Mouse (Mus musculus) kidney, adult 9 months (tissue): Measurements from ENCODE around the gene Eml6.

Experiments used
- DNase-seq: peaks from one replicate; pipeline ENCODE4 v3.0.0; 2022

Eml6 gene

DNA sequence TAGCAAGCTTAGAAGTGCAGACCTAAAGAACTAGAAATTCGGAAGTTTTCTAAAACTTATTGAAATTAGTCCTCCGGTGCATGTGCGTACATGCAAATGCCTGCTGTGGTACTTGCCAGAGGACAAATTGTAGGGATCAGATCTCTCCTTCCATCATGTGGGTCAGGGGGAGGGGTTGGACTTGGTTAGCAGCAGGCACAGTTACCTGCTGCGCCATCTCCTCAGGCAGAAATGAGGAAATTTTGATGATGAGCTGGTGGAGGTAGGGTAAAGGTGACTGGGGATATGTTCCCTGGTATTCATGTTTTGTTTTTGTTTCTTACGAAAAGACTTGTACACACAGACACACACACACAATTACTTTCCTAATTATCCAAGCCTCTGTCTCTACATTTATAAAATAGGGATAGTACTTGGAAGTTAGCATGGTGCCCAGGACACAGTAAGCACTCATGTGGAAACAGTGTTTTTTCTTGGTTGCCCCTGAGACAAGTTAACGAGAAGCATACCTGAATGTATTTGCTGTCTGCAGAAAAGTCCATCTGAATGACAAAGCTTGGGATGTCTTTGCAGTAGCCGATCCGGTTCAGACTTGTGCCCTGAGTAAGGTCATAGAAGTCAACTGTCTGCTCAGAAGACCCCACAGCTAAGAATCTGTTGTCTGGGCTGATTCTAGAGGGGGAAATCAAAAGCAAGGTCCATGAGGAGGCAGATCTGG is 276.9 kb downstream of the Eml6 start:
- no peak for DNase-seq

DNA sequence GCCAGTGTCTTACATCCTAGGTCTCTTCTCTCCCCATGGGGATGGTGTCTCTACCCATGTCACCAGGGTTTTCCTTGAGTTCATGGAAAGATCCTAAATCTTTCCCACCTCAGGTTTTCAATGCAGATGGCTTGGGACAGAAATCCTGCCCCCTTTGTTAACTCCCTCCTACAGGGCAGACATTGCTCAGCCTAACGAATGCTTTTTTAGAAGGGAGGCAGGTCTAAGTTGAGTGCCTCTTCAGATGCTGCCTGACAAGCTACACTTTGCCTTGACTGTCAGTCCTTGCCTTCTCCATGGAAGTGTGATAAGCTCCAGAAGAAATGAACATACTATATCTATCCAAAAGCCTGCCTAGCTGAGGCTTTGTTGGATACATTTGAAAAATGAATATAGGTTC is 278.0 kb downstream of the Eml6 start:
- no peak for DNase-seq

DNA sequence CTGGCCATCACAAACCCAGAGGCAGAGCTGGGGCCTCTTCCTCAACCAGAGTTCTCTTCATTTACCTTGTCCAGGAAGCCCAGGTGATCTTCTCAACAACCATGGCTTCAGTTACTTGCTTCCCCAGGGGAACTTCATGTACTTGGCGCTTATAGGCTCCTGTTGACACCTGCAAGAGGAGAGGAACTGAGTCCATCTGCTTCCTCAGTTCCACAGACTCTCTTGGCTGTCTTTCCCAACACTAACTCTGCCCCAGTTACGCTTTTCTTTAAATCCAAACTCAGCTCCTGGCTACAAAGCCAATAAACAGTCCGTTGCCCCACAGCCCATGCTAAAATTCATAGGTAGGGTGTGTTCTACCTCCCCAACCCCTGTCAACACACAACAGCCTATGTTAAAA is 278.5 kb downstream of the Eml6 start:
- DNase-seq = no peak

DNA sequence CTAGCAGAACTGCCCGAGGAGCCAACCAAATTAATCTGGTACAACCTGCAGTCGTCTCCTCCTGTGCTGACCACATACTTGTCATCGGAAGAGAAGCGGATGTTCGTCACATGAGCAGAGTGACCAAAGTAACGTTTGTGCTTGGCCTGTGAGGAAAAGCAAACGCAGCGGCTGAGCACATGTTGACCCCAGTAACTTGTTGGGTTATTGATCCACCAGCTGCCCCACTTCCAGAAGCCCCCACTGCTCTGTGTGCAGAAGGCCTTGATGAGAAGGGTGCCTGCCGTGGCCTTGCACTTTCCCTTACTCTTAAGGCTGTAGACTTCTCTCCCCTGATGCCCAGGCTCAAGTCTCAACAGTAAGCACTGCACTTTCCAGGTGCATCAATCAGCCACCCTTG is 279.6 kb downstream of the Eml6 start:
- no peak for DNase-seq

DNA sequence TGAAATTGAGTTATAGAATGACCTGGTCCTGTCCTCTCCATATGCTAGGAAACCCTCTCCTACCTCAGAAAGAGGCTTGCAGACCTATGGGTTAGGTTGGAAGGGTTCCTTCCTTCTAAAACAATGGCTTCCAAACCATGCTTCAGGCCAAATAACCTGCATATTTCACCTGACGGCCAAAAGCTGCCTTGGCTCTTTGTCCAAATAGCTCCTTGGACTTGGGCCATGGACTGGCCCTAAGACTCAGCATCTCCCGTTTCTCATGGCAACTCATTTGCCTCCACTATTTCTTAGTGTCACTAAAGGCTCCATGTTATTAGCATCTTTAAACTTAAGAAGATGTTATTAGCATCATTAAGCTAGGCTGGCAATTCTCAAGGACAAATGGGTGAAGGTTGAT is 280.3 kb downstream of the Eml6 start:
- DNase-seq = no peak

DNA sequence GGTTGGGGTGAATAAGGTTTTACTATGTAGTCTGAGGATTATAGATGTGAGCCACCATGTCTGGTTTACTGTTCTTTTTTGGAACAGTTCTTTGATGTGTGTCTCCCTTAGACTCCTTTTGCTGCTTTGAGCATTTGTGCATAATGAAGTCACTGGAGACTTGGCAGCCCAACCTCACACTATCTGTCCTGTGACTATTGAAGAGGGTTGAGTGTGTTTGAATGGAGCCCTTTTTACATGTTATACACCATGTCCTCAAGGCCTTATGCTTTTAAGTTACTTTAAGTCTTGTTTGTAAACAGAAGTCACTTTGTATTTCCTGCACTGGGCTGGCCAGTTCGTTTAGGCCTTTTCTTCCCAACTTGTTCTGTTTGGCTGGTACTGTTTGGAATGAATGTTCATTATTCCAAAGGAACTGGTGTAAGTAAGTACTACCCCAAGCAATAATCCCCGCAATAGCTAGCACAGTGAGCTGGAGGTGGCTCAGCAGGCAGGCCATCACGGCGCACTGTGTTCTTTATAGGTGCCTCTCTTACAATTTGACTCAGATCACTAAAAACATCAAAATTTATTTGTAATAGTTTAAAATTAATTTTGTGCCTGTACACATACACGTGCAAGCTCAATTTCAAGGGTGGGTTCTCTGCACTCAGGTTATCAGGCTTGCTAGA is 280.9 kb downstream of the Eml6 start:
- no peak for DNase-seq

DNA sequence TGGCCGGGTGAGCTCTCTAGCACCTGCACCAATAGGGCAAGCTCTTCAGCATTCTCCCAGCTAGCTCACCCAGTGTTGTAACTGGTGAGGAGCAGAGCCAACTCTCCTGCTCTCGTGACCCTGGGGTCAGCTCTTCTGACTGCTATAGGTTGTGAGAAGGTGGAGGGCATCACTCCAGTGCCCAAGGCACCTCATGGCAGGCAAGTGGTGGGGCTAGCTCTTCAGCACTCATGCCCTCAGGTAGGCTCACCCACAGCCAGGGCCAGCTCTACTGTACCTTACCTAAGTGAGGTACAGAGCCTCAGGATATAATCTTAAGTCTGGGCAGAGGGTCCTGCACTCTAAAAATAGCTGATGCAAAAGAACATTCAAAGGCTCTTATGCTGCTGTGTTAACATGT is 286.1 kb downstream of the Eml6 start:
- DNase-seq = no peak

DNA sequence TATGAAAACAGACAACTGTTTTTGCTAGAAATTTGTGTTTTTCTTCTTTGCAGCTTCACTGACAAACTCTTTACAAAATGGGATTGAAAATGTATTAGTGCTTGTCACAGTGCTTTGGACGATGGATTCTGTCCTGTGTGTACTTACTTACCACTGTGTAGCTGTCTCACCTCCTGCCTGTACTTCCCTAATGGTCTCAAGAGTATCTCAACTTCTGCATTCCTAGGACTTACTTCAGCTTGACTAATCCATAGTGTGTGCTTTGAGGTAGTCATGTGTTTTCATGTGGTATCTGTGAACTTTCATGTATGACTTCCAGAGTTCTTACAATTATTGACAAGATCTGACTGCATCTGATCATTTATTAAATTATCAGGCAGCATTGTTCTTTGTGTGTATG is 297.9 kb downstream of the Eml6 start:
- DNase-seq = no peak

DNA sequence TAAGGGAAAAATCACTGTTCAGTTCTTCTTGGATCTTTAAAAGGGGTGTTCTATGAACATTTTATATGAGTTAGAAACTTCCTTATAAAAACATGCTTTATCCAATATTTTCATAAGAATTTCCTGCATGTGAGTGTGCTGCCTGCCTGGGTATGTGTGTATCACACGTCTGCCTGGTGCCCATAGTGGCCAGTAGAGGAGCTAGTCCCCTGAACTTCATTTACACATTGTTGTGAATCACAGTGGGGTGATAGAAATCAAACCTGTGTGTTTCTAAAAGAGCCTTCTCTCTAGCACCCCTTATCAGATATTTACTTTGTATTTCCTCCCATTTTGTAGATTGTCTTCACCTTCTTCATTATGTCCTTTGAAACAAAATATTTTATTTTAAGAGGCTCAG is 300.2 kb downstream of the Eml6 start:
- no peak for DNase-seq

DNA sequence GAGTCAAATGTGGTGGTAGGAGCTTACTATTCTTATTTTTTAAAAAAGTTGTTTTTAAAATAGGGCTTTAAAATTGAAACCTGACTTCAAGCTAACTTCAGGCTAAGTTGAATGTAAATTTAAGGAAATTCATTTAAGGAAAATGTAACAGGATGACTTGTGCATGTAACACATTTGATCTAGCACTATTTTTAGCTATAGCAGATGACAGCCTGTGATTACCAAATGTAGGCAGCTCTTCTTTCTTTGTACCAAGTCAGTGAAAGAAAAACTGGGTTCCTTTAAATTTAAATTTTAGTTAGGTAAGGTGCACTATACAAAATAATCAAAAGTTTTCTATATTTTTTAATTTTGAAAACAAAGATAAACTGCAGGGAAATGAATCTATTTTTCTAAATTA is 300.7 kb downstream of the Eml6 start:
- DNase-seq = no peak

DNA sequence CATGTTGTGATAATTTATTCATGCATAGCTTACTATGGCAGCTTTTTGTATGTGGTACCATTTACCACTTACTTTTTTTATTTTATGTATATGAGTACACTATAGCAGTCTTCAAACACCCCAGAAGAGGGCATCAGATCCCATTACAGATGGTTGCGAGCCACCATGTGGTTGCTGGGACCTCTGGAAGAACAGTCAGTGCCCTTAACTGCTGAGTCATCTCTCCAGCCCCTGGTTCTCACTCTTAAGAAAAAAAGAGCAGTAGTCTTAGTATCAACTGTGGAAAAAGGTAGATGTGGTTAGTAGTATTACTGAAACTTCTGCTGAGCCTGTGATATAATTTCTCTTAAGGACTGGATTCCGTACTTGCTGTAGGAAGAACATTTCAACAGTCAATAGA is 301.6 kb downstream of the Eml6 start:
- no peak for DNase-seq

DNA sequence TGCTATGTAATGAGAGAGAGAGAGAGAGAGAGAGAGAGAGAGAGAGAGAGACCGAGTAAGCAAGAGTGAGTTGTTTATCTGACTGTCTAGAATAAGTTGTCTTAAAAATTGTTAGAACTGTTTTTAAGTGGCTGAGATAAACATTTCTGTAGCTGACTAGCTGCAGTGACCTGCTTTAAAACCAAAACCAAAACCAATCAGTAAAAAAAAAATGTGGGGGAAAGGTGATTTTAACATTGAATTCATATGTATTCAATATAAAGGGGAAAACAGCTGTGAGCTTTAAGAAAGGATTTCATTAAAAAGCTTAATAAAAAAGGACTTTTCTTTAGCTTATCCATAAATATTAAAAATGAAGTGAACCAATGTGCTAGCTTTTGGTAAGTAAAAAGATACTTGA is 306.2 kb downstream of the Eml6 start:
- DNase-seq = no peak

DNA sequence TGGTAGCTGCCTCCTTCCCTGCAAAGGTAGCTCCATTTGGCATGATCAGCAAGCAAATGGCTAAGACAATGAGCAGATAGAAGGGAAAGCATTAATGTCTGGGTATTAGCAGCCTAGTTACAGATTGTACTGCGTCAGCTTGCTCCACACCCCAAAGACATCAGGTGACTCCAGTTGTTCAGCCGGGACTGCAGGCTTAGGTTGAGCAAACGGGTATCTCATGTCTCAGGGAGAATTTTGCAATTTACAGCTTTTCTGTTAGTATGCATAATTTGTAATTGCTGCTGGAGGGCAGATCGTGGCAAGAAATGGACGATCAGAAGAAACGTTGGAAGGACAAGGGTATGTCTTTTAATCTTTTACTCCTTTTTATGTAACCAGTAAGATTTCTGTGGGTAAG is 307.3 kb downstream of the Eml6 start:
- DNase-seq = peak; percentile 63

DNA sequence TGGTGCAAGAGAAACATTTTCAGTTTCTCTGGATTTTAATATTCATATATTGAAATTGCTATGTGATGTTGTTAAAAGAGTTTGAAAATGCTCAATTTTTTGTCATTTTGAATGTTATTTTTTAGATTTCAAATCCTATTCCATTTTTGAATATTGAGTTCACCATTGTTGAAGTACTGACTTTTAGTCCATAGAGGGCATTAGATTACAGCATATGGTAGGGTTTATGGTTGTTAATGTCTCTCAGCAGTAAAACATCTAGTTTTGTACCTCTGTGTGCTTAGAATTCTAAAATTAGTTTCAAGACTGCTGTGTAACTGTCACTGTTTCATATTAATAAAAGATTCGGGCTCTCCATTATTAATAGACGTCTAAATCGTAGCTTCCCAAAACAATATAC is 310.3 kb downstream of the Eml6 start:
- DNase-seq = no peak

DNA sequence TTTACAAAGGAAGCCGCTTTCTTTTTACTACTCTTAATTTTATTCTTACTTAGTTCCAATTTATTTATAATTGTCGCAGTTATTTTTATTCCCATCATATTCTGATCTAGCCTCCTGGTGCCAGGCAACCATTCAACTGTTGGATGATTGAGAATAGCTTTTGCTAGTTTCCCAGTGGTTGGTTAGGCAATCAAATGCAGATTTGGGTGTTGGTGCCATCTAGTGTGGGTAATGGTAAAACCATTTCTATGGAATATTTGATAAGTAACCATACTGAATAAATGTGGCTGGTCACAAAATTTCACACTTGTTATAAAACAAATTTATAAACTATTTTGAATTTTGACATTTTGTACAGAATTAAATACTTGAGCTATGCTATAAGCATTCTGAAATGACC is 311.0 kb downstream of the Eml6 start:
- peak; percentile 61 for DNase-seq

DNA sequence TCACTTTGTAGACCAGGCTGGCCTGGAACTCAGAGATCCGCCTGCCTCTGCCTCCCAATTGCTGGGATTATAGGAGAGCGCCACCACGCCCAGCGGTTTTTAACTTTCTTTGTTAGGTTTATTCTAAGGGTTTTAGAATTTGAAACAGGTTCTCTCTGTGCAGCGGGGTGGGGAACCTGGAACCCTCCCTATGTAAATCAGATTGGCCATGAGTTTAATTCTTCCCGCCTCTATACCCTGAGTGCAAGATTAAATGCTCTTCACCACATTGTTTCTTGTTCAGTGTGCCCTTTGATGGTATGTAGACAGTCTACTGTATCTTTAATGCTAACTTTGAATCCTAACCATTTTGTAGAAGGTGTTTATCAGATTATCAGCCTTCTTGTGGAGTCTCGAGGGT is 311.7 kb downstream of the Eml6 start:
- DNase-seq = no peak

DNA sequence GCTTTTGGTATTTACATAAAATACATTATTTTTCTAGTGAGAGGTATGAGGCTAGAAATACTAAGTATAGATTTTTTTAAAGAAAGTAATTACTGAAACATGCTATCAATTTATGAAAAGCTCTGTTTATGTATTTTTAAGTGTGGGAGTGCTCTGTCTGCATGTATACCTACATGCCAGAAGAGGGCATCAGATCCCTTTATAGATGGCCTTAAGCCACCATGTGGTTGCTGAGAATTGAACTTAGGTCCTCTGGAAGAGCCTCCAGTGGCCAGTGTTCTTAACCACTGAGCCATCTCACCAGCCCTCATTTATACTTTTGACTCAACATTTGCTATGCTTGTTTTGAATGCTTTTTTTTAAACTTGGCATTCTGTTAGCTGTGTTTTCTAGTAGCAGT is 316.3 kb downstream of the Eml6 start:
- no peak for DNase-seq

DNA sequence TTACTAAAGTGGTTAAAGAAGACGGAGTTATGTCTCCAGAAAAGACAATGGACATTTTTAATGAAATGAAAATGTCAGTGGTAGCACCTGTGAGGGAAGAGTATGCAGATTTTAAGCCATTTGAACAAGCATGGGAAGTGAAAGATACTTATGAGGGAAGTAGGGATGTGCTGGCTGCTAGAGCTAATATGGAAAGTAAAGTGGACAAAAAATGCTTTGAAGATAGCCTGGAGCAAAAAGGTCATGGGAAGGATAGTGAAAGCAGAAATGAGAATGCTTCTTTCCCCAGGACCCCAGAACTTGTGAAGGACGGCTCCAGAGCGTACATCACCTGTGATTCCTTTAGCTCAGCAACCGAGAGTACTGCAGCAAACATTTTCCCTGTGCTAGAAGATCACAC is 319.0 kb downstream of the Eml6 start:
- DNase-seq = no peak

DNA sequence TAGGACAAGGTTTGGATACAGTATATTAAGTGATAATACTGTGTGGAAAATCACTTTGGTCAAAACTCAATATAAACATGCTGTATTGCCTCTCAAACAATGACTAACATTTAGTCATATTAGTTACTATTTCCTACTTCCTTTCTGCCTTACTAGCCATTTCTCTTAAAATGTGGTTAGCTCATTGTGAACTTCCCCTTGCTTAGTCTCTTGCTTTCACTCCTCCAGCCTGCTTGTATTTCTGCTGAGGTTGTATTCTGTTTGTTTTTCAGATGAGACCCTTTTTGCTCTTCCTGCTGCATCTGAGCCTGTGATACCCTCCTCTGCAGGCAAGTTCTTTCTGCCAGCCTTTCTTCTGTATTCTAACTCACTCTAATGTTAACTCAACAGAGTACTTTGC is 320.6 kb downstream of the Eml6 start:
- no peak for DNase-seq

DNA sequence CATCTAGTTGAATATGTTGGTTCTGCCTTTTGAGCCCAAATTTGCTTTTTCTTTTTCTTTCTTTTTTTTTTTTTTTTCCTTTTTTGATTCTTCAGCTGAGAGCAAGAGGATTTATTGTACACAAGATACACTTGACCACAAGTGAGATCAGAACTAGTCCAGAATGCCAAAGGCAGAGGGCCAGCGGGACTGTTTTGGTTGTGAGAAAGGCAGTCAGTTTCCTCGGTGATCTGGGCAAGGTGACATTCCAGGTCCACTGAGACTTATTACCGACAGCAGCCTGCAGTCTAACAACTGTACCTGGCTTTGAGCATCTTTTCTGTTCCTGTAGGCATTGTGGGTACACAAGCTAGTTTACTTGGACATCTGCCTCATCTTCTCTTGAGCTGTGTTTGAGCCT is 323.1 kb downstream of the Eml6 start:
- DNase-seq = no peak

DNA sequence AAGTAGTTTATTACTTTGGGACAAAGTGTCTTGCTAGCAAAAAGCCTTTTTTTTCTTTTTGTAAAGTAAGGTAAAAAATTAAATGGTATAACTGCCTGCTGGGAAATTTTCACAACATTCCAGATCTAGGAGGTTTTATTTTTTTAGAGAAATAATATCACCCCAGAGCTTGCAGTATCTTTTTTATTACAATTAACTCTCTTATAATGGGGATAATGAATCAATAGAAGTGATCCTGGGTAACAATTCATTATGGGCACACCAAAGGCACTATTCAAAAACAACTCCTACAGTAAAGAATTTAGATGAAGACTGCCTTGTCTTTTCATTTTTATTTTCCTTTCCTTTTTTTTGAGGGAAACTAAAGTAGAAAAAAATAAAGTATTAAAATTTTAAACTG is 331.1 kb downstream of the Eml6 start:
- DNase-seq = no peak

DNA sequence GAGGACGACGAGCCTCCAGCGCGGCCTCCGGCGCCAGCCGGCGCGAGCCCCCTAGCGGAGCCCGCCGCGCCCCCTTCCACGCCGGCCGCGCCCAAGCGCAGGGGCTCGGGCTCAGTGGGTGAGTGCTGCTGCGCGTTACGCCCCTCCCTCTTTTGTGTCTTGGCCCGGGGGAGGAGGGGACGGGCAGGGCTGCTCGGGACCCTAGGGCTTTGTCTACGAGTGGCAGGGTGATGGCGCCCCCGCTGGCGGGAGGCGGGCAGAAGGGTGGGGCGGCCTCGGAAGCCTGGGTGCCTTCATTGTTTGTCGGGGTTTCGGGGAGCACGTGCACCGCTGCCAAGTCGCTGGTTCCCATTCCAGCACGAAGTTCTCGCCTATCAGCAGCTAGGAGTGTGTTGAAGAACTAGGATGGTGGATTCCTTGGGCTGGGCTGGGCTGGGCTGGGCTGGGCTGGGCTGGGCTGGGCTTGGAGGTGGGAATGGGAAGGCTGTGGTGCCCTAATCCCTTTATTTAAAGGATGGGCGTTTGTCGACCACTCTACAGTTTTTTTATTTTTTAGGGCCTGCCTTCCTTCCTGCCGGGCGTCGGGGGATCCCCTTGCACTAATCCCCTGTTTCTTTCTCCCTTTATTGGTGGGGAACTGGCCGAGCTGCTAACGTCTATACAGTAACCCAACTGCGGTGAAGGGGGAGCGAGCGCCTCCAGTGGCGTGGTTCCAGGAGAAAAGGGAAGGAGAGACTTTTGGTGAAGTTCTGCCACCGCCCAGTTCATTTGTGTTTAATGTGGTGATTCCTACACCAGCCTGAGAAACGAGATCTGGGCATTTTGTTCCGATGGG is 332.0 kb downstream of the Eml6 start:
- DNase-seq = peak; percentile 81
